Mouse (Mus musculus): Measurements from ENCODE around the gene Zic4.

DNA sequence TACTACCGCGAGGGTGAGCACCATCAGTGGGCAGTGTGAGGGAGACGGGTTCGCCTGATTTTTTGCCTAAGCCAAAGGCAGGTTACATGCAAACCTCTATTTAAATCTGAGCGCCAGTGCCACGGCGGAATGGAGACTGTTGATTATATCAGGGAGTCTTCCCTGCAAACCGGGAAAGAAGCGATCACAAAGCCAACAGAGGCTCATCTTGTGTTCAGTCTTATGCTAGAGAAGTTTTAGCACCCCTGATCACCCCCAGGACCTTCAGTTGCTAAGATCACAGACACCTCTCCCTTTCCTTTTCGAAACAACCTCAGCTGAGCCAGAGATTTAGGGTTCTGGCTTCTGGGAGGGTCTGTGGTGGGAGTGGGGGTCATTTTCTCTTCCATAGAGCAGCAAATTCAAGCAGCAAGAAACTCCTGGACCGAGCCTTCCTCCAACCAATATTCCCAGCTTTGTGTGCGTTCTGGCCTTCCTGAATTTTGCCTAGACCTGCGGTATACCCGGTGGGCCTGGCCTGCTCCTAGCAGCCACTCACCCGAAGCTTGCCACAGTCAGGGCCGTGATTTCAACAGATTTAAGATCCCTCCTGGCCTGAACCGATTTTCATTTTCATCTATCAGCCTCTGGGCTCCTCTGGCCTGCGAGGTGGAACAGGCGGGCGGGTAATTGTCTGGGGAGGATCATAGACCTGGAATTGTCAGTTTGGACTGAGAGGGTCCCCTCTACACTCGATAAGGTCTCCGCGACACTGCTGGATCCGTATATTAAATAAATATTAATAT, 20.4 kb downstream of the Zic4 start:
- no peak for TF ChIP-seq POLR2A (IDR thresholded peaks at IDR 0.05; ENCODE audit: borderline replicate concordance, insufficient read depth, low read length)
- no peak for TF ChIP-seq CTCF (IDR thresholded peaks at IDR 0.05; ENCODE audit: borderline replicate concordance, insufficient read depth, low read depth, low read length)
